Mouse (Mus musculus) kidney, postnatal 4 days (tissue): ENCODE results near the gene Entpd1.
A peak's percentile ranks its signal among the peaks of the same experiment; 100 is the strongest.

Experiments
- DNase-seq, 2 experiments: peaks; one replicate each; pipeline ENCODE4 v3.0.0; 2021; ENCODE audit warnings: mixed read lengths in 2 of 2

The Entpd1 gene

DNA sequence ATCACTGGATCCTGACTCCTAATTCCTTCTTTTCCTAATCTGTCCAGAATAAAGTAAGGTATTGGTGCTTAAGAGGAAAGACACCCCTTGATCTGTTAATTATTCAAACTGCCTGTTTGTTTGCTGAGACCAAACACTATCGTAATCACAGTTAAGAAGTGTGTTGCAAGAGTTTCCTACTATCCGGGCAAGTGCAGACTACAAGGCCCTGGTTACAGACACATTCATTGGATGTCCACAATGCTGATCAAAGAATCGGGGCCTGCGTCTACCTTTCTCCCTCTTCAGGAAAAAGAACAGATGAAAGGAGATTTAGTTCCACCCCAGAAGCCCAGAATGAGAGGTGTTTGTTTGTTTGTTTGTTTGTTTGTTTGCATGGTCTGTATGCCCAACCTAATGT is 116.0 kb downstream of the Entpd1 start:
- DNase-seq, result no peak

DNA sequence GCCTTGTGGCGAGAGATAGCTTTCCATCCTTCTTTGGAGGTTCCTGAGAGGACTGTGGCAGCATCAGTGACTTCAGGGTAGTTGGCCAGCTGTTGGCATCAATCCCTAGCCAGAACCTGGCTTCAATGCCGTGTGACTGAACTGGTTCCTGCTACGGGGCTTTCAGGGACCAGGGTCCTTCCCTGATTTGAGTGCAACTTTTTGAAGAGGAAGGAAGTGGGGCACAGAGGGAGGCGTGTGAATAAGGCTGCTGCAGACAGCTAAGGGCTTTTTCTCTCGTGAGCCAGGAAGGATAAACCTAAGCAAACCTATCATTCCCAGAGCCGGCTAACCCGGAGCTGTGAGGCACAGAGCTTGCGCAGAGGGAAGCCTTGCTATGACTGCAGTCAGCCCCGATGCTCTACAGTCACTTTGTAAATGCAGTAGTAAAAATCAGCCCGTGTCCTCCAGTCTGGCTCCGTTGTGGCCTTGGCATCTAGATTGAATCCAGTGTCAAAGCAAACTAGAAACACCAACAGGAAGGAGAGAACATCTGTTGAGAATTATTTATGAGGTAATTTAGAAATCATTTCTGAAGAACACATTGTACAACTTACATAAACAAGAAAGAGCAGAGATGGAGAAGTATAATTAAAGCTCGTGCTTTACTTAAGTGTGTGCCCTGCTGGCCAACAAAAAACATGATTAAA is 116.7 kb downstream of the Entpd1 start:
- DNase-seq, result no peak

DNA sequence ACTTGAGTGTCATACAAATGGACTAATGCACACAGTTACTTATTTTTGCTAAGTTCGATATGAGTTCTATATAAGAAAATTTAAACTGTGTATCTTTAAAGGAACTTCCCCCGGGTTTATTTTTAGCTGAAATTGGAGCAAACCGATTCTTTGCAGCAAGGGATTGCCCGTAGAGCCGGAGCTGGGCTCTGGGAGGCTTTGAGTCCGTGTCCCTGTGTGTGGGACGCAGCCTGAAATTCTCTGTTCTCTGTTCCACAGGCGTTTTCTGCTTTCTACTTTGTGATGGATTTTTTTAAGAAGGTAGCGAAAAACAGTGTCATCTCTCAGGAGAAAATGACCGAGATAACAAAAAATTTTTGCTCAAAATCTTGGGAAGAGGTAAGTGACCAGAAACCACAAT is 121.2 kb downstream of the Entpd1 start:
- no peak for DNase-seq

DNA sequence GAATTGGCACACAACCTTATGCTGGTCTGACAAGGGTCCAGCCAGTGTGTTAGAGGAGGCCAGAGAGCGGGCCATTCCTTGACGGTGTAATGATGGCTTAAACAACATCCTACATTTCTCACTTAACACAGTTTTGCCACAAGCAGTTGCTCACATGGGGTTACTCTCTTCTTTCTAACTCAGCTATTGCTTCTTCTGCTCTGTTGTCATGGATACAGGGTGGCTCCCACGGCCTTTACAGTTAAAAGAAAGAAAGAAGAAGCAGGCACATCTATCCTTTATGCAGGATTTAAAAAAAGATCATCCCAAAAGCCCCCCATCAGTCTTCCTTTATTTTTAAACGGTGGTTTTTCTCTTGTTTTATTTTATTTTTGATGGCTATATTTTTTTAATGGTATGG is 121.7 kb downstream of the Entpd1 start:
- DNase-seq, result no peak

DNA sequence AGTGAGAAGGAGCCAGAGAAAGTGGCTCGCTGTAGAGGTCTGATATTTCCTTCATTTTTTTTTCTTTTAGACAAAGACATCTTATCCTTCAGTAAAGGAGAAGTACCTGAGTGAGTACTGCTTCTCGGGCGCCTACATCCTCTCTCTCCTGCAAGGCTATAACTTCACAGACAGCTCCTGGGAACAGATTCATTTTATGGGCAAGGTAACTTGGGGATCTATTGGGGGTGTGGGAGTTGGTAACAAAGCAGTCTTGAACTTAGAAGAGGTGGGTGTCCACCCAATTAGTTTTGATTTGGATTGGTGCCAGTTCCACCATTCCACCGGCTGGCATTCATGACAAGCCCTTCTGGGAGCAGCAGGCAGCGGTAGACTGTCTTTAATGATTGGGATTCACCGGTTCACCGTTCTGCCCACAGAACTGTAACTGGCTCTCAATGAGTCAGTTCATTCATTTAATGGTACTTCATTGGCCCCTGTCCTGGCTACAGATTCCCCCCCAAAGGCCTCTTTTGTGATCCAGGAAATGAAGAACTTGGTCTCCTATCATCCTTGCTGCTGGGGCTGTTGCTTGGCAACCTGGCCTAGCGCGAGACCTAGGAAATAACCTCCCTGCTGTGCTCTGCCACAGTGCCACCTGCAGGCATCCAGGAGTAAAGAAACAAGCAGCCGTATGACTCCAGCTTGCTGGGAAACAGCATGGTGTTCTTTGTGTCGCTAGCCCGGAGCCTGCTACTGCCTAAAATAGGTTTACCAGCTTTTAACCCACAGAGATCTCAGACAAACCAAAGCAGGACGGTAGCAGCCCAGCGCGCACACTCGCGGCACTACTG is 124.7 kb downstream of the Entpd1 start:
- peak; percentile 82 to 85 for DNase-seq

DNA sequence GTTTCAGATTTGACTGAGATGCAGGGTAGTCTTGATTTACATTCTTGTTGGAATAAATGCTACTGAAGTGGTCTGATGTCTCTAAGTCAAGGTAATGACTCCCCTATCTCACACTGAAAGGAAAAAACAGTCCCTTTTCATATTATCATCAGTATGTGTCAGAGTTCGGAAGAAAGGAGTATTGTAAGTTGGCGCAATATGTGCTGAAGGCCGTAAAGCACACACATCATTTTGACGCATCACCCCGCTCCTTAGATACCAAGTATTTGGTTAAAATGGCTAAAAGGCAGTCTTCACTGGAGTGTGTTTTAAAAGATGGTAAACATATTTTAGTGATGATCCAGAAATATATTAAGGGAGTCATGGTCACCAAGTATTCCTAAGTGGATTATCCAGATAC is 125.4 kb downstream of the Entpd1 start:
- no peak for DNase-seq

DNA sequence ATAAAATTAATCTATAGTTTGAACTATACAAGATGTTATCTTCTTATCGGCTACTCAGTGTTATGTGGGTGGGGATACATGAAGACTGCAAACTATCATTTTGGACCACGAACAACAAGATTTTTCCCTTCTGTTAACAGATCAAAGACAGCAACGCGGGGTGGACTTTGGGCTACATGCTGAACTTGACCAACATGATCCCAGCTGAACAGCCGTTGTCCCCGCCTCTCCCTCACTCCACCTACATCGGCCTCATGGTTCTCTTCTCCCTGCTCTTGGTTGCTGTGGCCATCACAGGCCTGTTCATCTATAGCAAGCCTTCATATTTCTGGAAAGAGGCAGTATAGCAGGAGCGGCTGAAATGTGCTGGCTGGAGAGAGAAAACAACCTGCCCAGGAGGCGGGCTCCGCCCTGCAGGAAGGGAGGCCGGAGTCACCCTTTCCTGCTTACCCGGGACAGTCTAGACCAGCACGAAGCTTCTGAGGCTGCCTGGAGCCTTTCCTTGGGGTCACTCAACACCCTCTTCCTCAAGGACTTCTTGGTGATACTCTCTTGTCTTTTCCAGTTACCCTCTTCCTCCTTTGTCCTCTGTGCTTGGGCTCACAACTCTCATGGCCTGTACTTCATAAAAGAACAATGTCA is 126.6 kb downstream of the Entpd1 start:
- no peak for DNase-seq

DNA sequence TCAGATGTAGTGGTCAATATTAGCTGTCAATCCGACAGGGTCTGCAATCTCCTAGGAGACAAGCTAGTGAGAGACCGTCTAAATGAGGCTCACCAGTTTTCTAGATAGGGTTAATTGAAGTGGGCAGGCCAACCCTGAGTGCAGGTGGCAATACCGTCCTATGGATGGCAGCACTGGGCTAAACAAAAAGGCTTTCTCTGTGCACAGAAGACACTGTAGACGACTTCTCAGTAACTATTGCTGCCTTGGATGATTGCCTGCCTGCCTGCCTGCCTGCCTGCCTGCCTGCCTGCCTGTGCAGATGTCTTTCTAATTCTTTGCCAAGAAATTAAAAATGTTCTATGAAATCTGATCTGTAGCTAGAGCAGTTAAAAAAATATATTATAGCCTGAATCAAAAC is 134.4 kb downstream of the Entpd1 start:
- DNase-seq, result no peak

DNA sequence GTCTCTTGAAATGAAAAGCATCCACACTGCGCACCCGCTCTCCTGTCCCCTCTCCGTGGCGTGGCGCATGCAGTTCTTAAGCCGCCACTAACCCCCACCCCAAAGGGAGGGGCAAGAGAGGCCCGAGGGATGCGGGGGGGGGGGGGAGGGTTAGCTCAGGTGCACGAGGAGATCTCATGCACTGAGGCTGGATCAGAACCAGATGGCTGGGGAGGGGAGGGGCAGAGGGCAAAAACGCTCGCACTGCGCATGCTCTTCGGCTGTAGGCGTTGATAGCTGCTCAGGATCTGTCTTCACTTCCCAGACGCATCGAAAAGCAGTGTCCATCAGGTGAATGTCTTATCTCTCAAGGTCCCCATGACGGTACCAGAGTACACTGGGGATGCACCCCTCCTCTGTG is 136.4 kb downstream of the Entpd1 start, which contains the start of gene Cc2d2b:
TSS of gene Cc2d2b (plus strand) at position 195 of the 400 bp plus-strand sequence.
- DNase-seq, result no peak

DNA sequence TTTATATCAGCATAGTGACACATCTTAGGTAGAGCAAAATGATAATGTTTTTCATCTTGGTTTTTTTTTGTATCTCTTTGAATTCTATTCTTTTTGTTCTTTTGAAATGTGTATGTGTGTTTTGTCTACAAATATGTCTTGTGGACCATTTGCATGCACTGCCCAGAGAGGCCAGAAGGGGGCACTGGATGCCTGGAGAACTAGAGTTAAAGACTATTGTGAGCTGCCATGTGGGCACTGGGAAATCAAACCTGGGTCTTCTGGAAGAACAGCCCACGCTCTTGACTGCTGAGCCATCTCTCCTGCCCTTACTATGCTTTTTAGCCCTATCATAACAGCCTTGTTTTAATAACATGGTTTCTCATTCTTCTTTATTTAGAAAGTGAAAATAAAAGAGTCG is 142.1 kb downstream of the Entpd1 start:
- peak; percentile 56 to 57 for DNase-seq

DNA sequence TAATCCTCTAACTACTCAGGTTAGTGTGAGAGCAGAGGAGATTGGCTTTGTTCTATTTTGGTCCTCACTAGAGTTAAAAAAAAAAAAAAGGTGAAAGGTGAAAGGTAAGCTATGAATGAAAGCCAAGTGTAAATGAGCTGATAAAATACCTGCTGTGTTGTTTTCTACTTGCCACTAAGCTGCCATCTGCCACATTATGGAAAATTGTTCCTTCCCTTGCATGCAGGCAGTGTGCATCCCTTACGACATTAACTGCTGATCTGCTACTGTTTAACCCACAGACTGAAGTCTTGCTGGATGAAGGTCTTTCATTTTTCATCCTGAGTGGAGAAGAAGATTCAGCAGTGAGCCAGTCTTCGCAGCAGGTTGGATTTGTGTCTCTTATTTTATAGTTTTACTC is 147.9 kb downstream of the Entpd1 start:
- DNase-seq, result no peak

DNA sequence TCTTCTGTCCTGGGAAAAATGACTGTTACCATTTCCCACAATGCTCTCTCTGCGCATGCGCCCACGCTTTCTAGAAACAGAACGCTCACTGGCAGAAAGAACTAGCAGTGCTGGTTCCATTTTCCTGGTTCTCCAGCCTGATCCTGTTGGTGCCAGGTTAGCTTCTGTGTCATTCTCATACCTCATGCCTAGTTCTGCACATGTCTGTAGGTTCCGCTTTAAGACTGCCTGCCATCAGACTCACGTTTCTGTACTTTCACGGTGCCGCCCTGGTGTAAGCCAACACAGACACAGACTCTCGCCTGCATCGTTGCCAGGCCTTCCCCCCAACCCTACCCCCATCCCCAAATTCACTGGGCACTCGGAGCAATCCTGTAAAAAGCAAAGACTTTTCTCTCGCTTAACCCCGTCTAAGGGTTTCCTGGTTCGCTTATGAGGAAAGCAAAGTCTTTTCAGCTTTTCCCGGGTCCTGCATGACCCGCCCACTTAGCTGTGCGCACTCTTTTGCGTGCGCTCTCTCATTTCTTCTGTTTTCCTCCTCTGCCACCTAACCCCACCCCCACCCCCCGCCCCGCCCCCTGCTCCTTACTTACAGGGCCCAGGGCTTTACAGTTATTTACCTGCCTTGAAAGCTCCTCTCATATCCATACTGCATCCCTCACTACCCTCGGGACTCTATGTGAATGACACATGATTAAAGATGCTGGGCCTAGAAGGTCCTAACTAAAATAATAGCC is 150.0 kb downstream of the Entpd1 start:
- peak; percentile 33 to 38 for DNase-seq

DNA sequence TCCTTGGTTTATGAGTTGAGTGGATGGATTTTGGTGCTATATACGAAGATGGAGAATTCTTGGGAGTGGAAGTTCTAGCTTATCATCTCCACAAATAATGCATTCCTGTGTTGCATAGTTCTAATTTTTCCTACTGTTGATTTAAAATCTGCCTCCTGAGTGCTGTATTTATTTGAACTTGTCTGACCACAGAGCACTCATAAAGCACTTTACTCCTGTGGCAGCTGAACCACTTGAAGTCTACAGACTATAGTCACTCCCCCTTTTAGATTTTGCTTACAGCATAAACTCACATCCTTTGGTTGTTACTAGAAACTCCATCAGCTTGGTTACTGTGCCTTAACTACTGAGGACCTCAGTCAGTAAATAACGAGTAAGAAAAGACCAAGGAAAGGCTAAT is 155.0 kb downstream of the Entpd1 start:
- DNase-seq, result no peak

DNA sequence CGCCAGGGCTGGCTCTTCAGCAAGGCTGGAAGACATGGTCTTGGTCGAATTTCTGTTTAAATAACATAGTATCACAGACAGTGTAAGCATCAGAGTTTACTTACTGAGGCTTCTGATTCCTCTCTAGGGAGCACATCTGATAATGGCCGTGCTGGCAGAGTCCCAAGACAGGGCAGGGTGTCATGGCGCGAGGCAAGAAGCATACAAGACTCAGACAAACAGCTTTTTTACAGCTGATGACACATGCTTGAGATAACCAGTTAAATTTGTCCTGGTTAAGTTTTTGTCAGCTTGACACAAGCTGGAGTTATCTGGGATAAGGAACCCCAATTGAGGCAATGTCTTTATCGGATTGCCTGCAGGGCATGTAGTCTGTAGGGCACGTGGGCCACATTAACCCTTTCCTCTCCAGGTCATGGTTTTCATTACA is 157.2 kb downstream of the Entpd1 start:
- DNase-seq, result peak in 1 of 2 experiments; percentile 16

DNA sequence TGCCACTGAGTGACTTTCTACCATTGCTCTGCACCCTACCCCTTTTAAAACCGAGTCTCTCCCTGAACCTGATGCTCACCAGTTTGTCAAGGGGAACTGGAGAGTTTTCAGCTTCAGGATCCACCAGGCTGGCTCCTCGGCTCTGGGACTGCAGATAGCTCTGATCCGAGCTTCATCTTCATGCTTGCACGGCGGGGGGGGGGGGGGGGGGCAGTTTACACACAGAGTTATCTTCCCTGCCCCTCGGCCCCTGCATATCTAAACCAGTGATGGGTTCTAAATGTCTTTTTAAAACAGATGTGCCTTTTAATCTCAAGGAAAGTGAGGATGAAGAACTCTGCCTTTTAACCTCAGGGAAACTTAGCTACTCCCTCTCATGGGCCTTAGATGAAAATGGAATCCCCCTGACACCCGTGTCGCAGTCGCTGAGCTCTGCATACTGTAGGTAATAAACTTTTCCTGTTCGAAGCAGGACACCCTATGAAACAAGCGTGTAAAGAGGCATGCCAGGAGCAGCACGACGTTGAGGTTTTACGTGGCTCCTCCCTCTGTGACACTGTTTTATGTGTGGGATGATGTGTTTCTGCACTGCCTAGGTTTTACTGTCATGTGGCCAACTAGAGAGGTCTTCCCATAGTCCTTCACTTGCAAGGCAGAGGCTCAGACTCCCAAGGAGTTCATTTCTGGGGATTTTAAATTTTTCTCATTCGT is 176.0 kb downstream of the Entpd1 start:
- DNase-seq, result no peak

DNA sequence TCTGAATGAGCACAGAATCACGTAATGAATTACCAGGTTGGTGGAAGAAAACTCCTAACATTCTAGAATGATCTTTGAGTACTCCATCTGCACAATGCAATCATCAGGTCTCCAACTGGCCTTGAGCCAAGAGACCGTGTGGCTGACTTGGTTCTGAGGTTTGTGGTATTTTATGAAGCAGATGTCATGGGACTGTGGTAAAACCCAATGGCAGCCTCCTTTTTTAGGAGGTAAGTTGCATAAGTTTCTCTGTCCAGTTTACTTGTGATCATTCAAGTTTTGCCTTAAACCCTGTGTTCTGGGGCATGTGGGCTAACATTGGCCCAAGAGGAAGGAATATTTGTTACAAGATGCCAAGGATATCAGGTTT is 176.5 kb downstream of the Entpd1 start:
- DNase-seq, result no peak
